Mouse (Mus musculus) testis, adult 2 months (tissue): Measurements from ENCODE around the gene Fuz.

Source experiments
- CTCF ChIP-seq: fragments of 200-500 bp; IDR thresholded peaks from 2 replicates; pipeline ENCODE4 v1.5.1; 2012; ENCODE audit warnings: low read depth, mild to moderate bottlenecking, inconsistent platforms, low read length, moderate library complexity; ENCODE audit not compliant: control insufficient read depth, insufficient read depth, insufficient replicate concordance
- POLR2A ChIP-seq: fragments of 200-500 bp; IDR thresholded peaks from 2 replicates; pipeline ENCODE4 v1.6.1; 2012; ENCODE audit warnings: low read depth, mild to moderate bottlenecking, inconsistent platforms, low read length, moderate library complexity; ENCODE audit not compliant: control insufficient read depth

GRCm38 (mm10) chr7:44890737-44891136, 5.1 kb upstream of the Fuz start:
- TF ChIP-seq CTCF (no peak), POLR2A (no peak)
